Mouse (Mus musculus) CD8-positive naive resting alpha-beta T cell, adult 2 months (primary cell): ENCODE results near the gene Taf1a.

Source experiments
- DNase-seq, 2 experiments: peaks; one replicate each; pipeline ENCODE4 v3.0.0; 2022; ENCODE audit warnings: low read depth in 2 of 2, low spot score in 2 of 2

Gene Taf1a

GRCm38 (mm10) chr1:183403396-183403795 is 14.6 kb downstream of the Taf1a start:
- no peak for DNase-seq

- no peak for DNase-seq
Measured at GRCm38 (mm10) chr1:183414081-183414727, 25.4 kb downstream of the Taf1a start.

DNA sequence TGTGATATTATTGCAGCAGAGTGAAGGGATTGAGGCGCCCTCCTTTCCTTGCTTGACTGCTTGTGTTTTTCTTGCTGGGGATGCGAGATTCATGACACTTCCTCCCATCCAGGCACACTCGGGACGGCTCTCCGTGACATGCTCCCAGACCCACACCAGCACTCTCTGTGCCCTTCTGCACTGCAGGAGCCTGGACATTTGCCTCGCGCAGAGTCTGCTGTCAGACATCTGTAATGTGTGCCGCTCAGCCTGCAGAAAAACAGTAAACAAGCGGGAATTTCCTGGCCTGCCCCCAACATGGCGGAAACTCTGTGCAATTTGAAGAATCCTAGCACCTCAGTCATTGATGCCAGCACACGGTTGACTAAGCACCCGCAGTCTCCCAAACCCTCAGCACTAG is 29.1 kb downstream of the Taf1a start, which contains the start of gene Hhipl2:
Hhipl2 (plus strand) TSS at position 343 of the 400 bp plus-strand sequence.
- DNase-seq: no peak

GRCm38 (mm10) chr1:183419741-183420140 is 31.0 kb downstream of the Taf1a start:
- DNase-seq: no peak

- no peak for DNase-seq
Measured at GRCm38 (mm10) chr1:183420296-183420695, 31.5 kb downstream of the Taf1a start.

DNA sequence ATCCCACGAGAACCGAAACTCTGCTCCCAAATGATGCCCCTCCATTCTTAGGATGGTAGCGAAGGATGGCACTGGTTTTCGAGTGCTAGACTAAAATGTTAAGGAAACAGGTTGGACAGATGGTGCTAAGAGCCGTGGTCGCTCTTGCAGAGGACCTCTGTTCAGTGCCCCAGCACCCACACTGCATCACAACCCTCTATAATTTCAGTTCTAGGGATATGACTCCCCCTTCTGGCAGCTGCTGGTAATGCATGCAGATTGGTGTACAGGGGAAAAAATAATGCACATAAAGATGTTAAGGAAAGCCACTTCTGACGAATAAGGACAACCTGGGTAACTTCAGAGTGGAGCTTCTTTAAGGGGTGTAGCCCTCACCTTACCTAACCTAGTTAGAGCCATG is 35.3 kb downstream of the Taf1a start:
- no peak for DNase-seq

GRCm38 (mm10) chr1:183434918-183435317 is 46.1 kb downstream of the Taf1a start:
- no peak for DNase-seq

- DNase-seq: peak; percentile 39 to 44
Measured at GRCm38 (mm10) chr1:183439036-183439435, 50.3 kb downstream of the Taf1a start.

DNA sequence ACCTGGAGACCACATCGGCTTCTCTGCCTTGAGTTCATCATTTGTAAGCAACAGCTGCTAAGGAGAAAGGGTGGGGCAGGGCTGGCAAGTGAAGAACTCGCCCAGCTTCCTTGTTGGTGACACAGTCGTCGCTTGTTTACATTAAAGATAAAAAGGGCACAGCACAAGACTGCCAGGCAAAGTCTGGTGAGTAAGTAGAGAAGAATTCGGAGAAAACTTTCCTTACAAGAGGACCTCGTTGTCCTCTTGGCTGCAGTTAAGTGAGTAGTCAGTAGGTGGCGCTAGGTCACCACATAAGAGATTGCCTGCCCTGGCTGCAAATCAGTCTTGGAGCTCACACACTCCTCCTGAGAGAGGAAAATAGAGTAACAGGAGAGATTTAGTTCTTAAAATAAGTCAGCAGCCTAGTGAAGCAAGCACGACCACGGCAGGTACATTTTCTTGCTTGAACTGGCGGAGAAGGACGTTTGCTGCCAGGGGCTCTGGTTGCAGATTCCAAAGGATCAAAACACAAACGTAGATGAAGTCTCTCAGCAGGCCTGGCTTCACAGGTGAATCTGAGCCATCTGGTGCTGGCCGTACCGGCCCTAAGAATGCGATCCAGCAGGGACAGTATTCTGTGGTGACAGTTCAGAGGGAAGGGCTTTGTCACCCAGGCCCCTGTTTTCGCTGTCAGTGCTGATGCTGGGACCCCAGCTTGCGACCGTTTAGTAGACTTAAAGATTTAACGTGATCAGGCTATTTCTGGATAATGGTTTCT is 53.4 kb downstream of the Taf1a start:
- peak; percentile 46 to 57 for DNase-seq

GRCm38 (mm10) chr1:183453066-183453465 is 64.3 kb downstream of the Taf1a start:
- DNase-seq: no peak
